Mouse (Mus musculus) ovary, adult 2 months (tissue): ENCODE data around the gene Gm10944. TPM values are rescaled to one million over a fixed set of nuclear protein-coding genes. Genes with fewer than 3 reads are reported as not detected.

Experiments
- polyA plus RNA-seq: library from polyadenylated mRNA; depleted of rRNA; stranded (reverse); fragments of >200 nt; gene quantifications from 2 replicates; pipeline ENCODE4 v1.2.3, GENCODE M21; 2012; rRNA removed

Gene Gm10944
- polyA plus RNA-seq, result not detected in 2 replicates

DNA sequence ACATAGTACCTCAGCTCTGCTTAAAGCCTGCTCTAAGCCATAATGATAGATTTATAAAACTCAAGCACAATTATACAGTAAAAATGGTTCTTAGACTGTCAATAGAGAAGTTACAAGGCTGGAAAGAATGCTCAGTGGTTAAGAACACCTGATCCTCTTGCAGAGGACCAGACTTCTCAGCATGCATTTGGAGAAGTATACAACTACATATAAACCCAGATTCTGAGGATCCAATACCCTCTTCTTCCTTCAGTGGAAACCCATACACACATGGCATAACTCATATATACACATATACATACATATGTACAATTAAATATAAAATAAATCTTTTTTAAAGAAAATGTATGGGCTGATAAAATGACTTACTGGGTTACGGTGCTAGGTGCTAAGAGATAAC is at the start of gene Gm10944:
Gm10944 (plus strand) TSS at position 301 of the 400 bp plus-strand sequence.

Other genes starting within 250 kb of the Gm10944 start
- 0.92 and 0.99 TPM in 2 replicates for gene Adgb, start 209.0 kb upstream of the Gm10944 start, polyA plus RNA-seq
- gene Rab32, start 123.1 kb upstream of the Gm10944 start, polyA plus RNA-seq, result 10.9 and 12.6 TPM in 2 replicates